Mouse (Mus musculus) large intestine, adult 2 months (tissue): ENCODE results near the gene Phf23. TPM values are rescaled to one million over a fixed set of nuclear protein-coding genes. Genes with fewer than 3 reads are reported as not detected.

Experiments used
- DNase-seq: peaks from one replicate; pipeline ENCODE4 v3.0.0-alpha.2; 2012; ENCODE audit warnings: low read depth, low spot score
- WGBS: fragments of 180-500 bp; shearing (Covaris S2); methylation state at CpG from one replicate; pipeline ENCODE4 v1.1.7; 2018; 5-methylcytosine and 5-hydroxymethylcytosine counted together
- polyA plus RNA-seq: library from polyadenylated mRNA; depleted of rRNA; stranded (reverse); fragments of >200 nt; gene quantifications from 2 replicates; pipeline ENCODE4 v1.2.3, GENCODE M21; 2012

Gene Phf23
- polyA plus RNA-seq, 1 experiment, result 17.3 TPM

- DNase-seq, result no peak
- 54% methylated on average over 7 of the region's 7 CpGs for WGBS
Observed at GRCm38 (mm10) chr11:70017199-70017767, 21.7 kb downstream of the Phf23 start.

GRCm38 (mm10) chr11:70018131-70018990 is 22.8 kb downstream of the Phf23 start:
- DNase-seq, result no peak
- 5% methylated on average over 25 of the region's 25 CpGs for WGBS

- WGBS, result 56% methylated on average over 2 of the region's 2 CpGs
Observed at GRCm38 (mm10) chr11:70019495-70020021, 24.0 kb downstream of the Phf23 start.

GRCm38 (mm10) chr11:70020022-70020631 is 24.6 kb downstream of the Phf23 start:
- 27% methylated on average over 8 of the region's 8 CpGs for WGBS
- no peak for DNase-seq

More at GRCm38 (mm10) chr11:70019495-70020021, 24.0 kb downstream of the Phf23 start:
- no peak for DNase-seq

- 1% methylated on average over 8 of the region's 8 CpGs for WGBS
Observed at GRCm38 (mm10) chr11:70020731-70021263, 25.2 kb downstream of the Phf23 start.

GRCm38 (mm10) chr11:70021264-70022132 is 25.9 kb downstream of the Phf23 start:
- peak; percentile 73 for DNase-seq
- WGBS, result 1% methylated on average over 40 of the region's 40 CpGs

More at GRCm38 (mm10) chr11:70020731-70021263, 25.2 kb downstream of the Phf23 start:
- peak; percentile 60 for DNase-seq

GRCm38 (mm10) chr11:70023481-70024150 is 28.0 kb downstream of the Phf23 start:
- DNase-seq, result no peak
- WGBS, result 12% methylated on average over 23 of the region's 29 CpGs

- DNase-seq, result no peak
- WGBS, result 23% methylated on average over 6 of the region's 6 CpGs
Observed at GRCm38 (mm10) chr11:70024151-70024514, 28.6 kb downstream of the Phf23 start.

GRCm38 (mm10) chr11:70026689-70027088 is 31.1 kb downstream of the Phf23 start:
- 12% methylated on average over 19 of the region's 19 CpGs for WGBS

GRCm38 (mm10) chr11:70027397-70027796 is 31.8 kb downstream of the Phf23 start:
- DNase-seq, result no peak
- 41% methylated on average over 9 of the region's 9 CpGs for WGBS

More at GRCm38 (mm10) chr11:70026689-70027088, 31.1 kb downstream of the Phf23 start:
- DNase-seq, result no peak

GRCm38 (mm10) chr11:70028401-70029129 is 33.0 kb downstream of the Phf23 start:
- WGBS, result 20% methylated on average over 12 of the region's 12 CpGs
- DNase-seq, result no peak

GRCm38 (mm10) chr11:70029130-70029801 is 33.7 kb downstream of the Phf23 start:
- WGBS, result 2% methylated on average over 20 of the region's 20 CpGs
- DNase-seq, result no peak

GRCm38 (mm10) chr11:70029829-70030550 is 34.4 kb downstream of the Phf23 start:
- 49% methylated on average over 11 of the region's 11 CpGs for WGBS

GRCm38 (mm10) chr11:70030651-70031320 is 35.2 kb downstream of the Phf23 start:
- no peak for DNase-seq
- WGBS, result 90% methylated on average over 28 of the region's 28 CpGs

More at GRCm38 (mm10) chr11:70029829-70030550, 34.4 kb downstream of the Phf23 start:
- DNase-seq, result no peak

- 95% methylated on average over 11 of the region's 11 CpGs for WGBS
- no peak for DNase-seq
Observed at GRCm38 (mm10) chr11:70031321-70031670, 35.7 kb downstream of the Phf23 start.

- DNase-seq, result no peak
- 56% methylated on average over 7 of the region's 7 CpGs for WGBS
Observed at GRCm38 (mm10) chr11:70038174-70038573, 42.6 kb downstream of the Phf23 start.
